Mouse (Mus musculus): Measurements from ENCODE around the gene Psmb2.

GRCm38 (mm10) chr4:126667075-126667474 is 10.4 kb upstream of the Psmb2 start:
- TF ChIP-seq POLR2A (IDR thresholded peaks at IDR 0.05; ENCODE audit: extremely low read depth, insufficient read depth, low read length), result no peak
- TF ChIP-seq CTCF (IDR thresholded peaks at IDR 0.05; ENCODE audit: extremely low read depth, insufficient read depth, low read length), result no peak
